Mouse (Mus musculus): Measurements from ENCODE around the gene Efcab6. TPM values are rescaled to one million over a fixed set of nuclear protein-coding genes. Genes with fewer than 3 reads are reported as not detected.

Gene Efcab6
- polyA plus RNA-seq, 1 experiment from 2014 or later: 0.46 TPM

- Histone ChIP-seq H3K4me2 (no peak overlapping the region), H3K4me3 (no peak overlapping the region), H3K27me3 (peaks cover 4% of the 10 kb centered on the region), H3K27ac (no peak overlapping the region), H3K4me1 (no peaks in the 10 kb centered on the region), H3K36me3 (no peaks in the 10 kb centered on the region), H3K9me3 (no peaks in the 10 kb centered on the region), H3K9ac (no peak overlapping the region)
- ATAC-seq (ENCODE audit: insufficient number of reproducible peaks, low FRiP score, low TSS enrichment, low read depth): no peak
- 86% methylated on average over 5 of the region's 5 CpGs for WGBS
Measured at GRCm38 (mm10) chr15:83865626-83866025, 199.6 kb downstream of the Efcab6 start.

GRCm38 (mm10) chr15:83857129-83857528, 208.1 kb downstream of the Efcab6 start:
- Histone ChIP-seq H3K27me3 (no peaks in the 10 kb centered on the region), H3K27ac (no peak overlapping the region), H3K4me1 (no peaks in the 10 kb centered on the region), H3K9ac (no peak overlapping the region), H3K4me3 (no peak overlapping the region), H3K9me3 (no peaks in the 10 kb centered on the region), H3K36me3 (no peaks in the 10 kb centered on the region), H3K4me2 (no peak overlapping the region)
- 19% methylated on average over 8 of the region's 8 CpGs for WGBS
- no peak for ATAC-seq (ENCODE audit: insufficient number of reproducible peaks, low FRiP score, low TSS enrichment, low read depth)

GRCm38 (mm10) chr15:83853400-83853811, 211.8 kb downstream of the Efcab6 start:
- Histone ChIP-seq H3K4me3 (no peak overlapping the region), H3K36me3 (no peaks in the 10 kb centered on the region), H3K27ac (no peak overlapping the region), H3K9ac (no peak overlapping the region), H3K4me1 (no peaks in the 10 kb centered on the region), H3K27me3 (no peaks in the 10 kb centered on the region; the same call in 1 of the 2 replicates), H3K4me2 (no peak overlapping the region), H3K9me3 (no peaks in the 10 kb centered on the region)
- no peak for ATAC-seq (ENCODE audit: insufficient number of reproducible peaks, low FRiP score, low TSS enrichment, low read depth)
- 76% methylated on average over 5 of the region's 5 CpGs for WGBS

- Histone ChIP-seq H3K36me3 (no peaks in the 10 kb centered on the region), H3K27me3 (no peaks in the 10 kb centered on the region; the same call in 1 of the 2 replicates), H3K4me1 (no peaks in the 10 kb centered on the region), H3K4me3 (no peak overlapping the region), H3K9me3 (no peaks in the 10 kb centered on the region), H3K9ac (no peak overlapping the region), H3K27ac (no peak overlapping the region), H3K4me2 (no peak overlapping the region)
- 58% methylated on average over 9 of the region's 9 CpGs for WGBS
- no peak for ATAC-seq (ENCODE audit: insufficient number of reproducible peaks, low FRiP score, low TSS enrichment, low read depth)
Measured at GRCm38 (mm10) chr15:83848193-83848592, 217.0 kb downstream of the Efcab6 start.

GRCm38 (mm10) chr15:83847512-83847911, 217.7 kb downstream of the Efcab6 start:
- ATAC-seq (ENCODE audit: insufficient number of reproducible peaks, low FRiP score, low TSS enrichment, low read depth): no peak
- H3K9ac ChIP-seq: no peak overlapping the region
- no peaks in the 10 kb centered on the region; the same call in 1 of the 2 replicates for H3K27me3 ChIP-seq
- no peak overlapping the region for H3K27ac ChIP-seq
- no peaks in the 10 kb centered on the region for H3K4me1 ChIP-seq
- H3K4me3 ChIP-seq: no peak overlapping the region
- no peak overlapping the region for H3K4me2 ChIP-seq
- no peaks in the 10 kb centered on the region for H3K36me3 ChIP-seq
- WGBS: 65% methylated on average over 4 of the region's 4 CpGs
- H3K9me3 ChIP-seq: no peaks in the 10 kb centered on the region

GRCm38 (mm10) chr15:83846592-83846991, 218.6 kb downstream of the Efcab6 start:
- Histone ChIP-seq H3K4me1 (no peaks in the 10 kb centered on the region), H3K36me3 (no peaks in the 10 kb centered on the region), H3K27me3 (no peaks in the 10 kb centered on the region; the same call in 1 of the 2 replicates), H3K27ac (no peak overlapping the region), H3K4me3 (no peak overlapping the region), H3K4me2 (no peak overlapping the region), H3K9me3 (no peaks in the 10 kb centered on the region), H3K9ac (no peak overlapping the region)
- no peak for ATAC-seq (ENCODE audit: insufficient number of reproducible peaks, low FRiP score, low TSS enrichment, low read depth)
- WGBS: 34% methylated on average over 8 of the region's 8 CpGs

- Histone ChIP-seq H3K9me3 (no peaks in the 10 kb centered on the region), H3K27ac (no peak overlapping the region), H3K9ac (no peak overlapping the region), H3K4me2 (no peak overlapping the region), H3K4me3 (no peak overlapping the region), H3K27me3 (no peaks in the 10 kb centered on the region; the same call in 1 of the 2 replicates), H3K36me3 (no peaks in the 10 kb centered on the region), H3K4me1 (no peaks in the 10 kb centered on the region)
- 75% methylated on average over 11 of the region's 11 CpGs for WGBS
- no peak for ATAC-seq (ENCODE audit: insufficient number of reproducible peaks, low FRiP score, low TSS enrichment, low read depth)
Measured at GRCm38 (mm10) chr15:83845734-83846133, 219.4 kb downstream of the Efcab6 start.

- Histone ChIP-seq H3K4me3 (no peak overlapping the region), H3K4me2 (no peak overlapping the region), H3K36me3 (no peaks in the 10 kb centered on the region), H3K9me3 (no peaks in the 10 kb centered on the region), H3K4me1 (no peaks in the 10 kb centered on the region), H3K9ac (no peak overlapping the region), H3K27me3 (no peaks in the 10 kb centered on the region), H3K27ac (no peak overlapping the region)
- 40% methylated on average over 22 of the region's 22 CpGs for WGBS
- ATAC-seq (ENCODE audit: insufficient number of reproducible peaks, low FRiP score, low TSS enrichment, low read depth): no peak
Measured at GRCm38 (mm10) chr15:83842915-83843789, 222.0 kb downstream of the Efcab6 start.

GRCm38 (mm10) chr15:83842419-83842818, 222.8 kb downstream of the Efcab6 start:
- Histone ChIP-seq H3K4me2 (no peak overlapping the region), H3K4me3 (no peak overlapping the region), H3K27me3 (no peaks in the 10 kb centered on the region), H3K9ac (no peak overlapping the region), H3K27ac (no peak overlapping the region), H3K36me3 (no peaks in the 10 kb centered on the region), H3K4me1 (no peaks in the 10 kb centered on the region), H3K9me3 (no peaks in the 10 kb centered on the region)
- no peak for ATAC-seq (ENCODE audit: insufficient number of reproducible peaks, low FRiP score, low TSS enrichment, low read depth)
- WGBS: 76% methylated on average over 12 of the region's 12 CpGs

- no peak overlapping the region for H3K27ac ChIP-seq
- H3K9ac ChIP-seq: no peak overlapping the region
- no peak for ATAC-seq (ENCODE audit: insufficient number of reproducible peaks, low FRiP score, low TSS enrichment, low read depth)
- H3K9me3 ChIP-seq: no peaks in the 10 kb centered on the region
- no peaks in the 10 kb centered on the region for H3K27me3 ChIP-seq
- no peak overlapping the region for H3K4me3 ChIP-seq
- WGBS: 52% methylated on average over 10 of the region's 10 CpGs
- H3K4me2 ChIP-seq: no peak overlapping the region
- no peaks in the 10 kb centered on the region for H3K36me3 ChIP-seq
- no peaks in the 10 kb centered on the region for H3K4me1 ChIP-seq
Measured at GRCm38 (mm10) chr15:83840950-83841719, 224.0 kb downstream of the Efcab6 start.

- Histone ChIP-seq H3K4me3 (no peak overlapping the region), H3K9me3 (no peaks in the 10 kb centered on the region), H3K9ac (no peak overlapping the region), H3K27me3 (no peaks in the 10 kb centered on the region), H3K4me1 (no peaks in the 10 kb centered on the region), H3K27ac (no peak overlapping the region), H3K36me3 (no peaks in the 10 kb centered on the region), H3K4me2 (no peak overlapping the region)
- 56% methylated on average over 6 of the region's 6 CpGs for WGBS
- ATAC-seq (ENCODE audit: insufficient number of reproducible peaks, low FRiP score, low TSS enrichment, low read depth): no peak
Measured at GRCm38 (mm10) chr15:83832265-83832664, 232.9 kb downstream of the Efcab6 start.

- H3K4me2 ChIP-seq: no peak overlapping the region
- H3K9ac ChIP-seq: no peak overlapping the region
- no peaks in the 10 kb centered on the region for H3K27me3 ChIP-seq
- WGBS: 60% methylated on average over 13 of the region's 13 CpGs
- H3K9me3 ChIP-seq: no peaks in the 10 kb centered on the region
- no peak for ATAC-seq (ENCODE audit: insufficient number of reproducible peaks, low FRiP score, low TSS enrichment, low read depth)
- no peaks in the 10 kb centered on the region for H3K36me3 ChIP-seq
- no peak overlapping the region for H3K4me3 ChIP-seq
- no peaks in the 10 kb centered on the region for H3K4me1 ChIP-seq
- no peak overlapping the region for H3K27ac ChIP-seq
Measured at GRCm38 (mm10) chr15:83829226-83829625, 236.0 kb downstream of the Efcab6 start.
